Mouse (Mus musculus) layer of hippocampus, postnatal 14 days (tissue): Measurements from ENCODE around the gene Txnrd2. TPM values are rescaled to one million over a fixed set of nuclear protein-coding genes. Genes with fewer than 3 reads are reported as not detected.
A peak's percentile ranks its signal among the peaks of the same experiment; 100 is the strongest.

ENCODE experiments used
- DNase-seq, 2 experiments: peaks; one replicate each; pipeline ENCODE4 v3.0.0; 2021 to 2022; ENCODE audit warnings: low spot score in 2 of 2, mixed read lengths in 1 of 2
- long read RNA-seq, 2 experiments: library from polyadenylated mRNA; stranded (forward); transcript quantifications; one replicate each; pipeline ENCODE4 v2.0.0; 2021
- total RNA-seq, 2 experiments: library from RNA; stranded (reverse); gene quantifications; 2 replicates each; pipeline ENCODE4 v1.2.3; 2021

Gene Txnrd2
- 10 to 100 TPM; 19.5 to 22.1 TPM for total RNA-seq
- long read RNA-seq, experiment 1, partial matches to known transcripts, result 4 of 27 reads
- long read RNA-seq, experiment 1, other reads (novel, unspliced or antisense), result 20 of 27 reads
- long read RNA-seq, experiment 2, transcript Txnrd2-206 (4 exons, 532 nt), result major isoform, 9 of 28 reads
- long read RNA-seq, experiment 2, partial matches to known transcripts, result 6 of 28 reads
- long read RNA-seq, experiment 2, other reads (novel, unspliced or antisense), result 13 of 28 reads

GRCm38 (mm10) chr16:18426215-18426791 lies at the start of gene Txnrd2:
Gene Txnrd2, plus strand, starts transcription at chr16:18426384.
- peak; percentile 66 to 73 for DNase-seq

DNA sequence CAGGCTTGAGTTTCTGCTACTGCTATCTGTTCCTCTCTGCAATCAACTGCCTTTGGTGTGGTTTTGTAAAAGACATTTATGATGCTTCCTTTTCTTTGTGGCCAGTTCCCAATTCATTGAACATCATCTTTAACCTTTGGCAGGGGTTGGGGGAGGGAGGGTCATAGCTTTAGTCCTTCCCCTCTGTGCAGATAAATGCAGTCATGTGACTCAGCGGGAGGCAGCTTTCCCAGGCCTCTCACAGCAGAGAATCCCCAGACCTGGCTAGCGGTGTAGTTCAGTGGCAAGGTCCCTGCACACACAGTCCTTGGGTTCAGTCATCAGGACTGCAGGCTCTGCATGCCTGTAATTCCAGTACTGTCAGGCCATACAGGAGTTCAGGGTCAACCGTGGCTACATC lies 49.0 kb upstream of the Txnrd2 start:
- no peak for DNase-seq

- DNase-seq, result no peak
Observed at GRCm38 (mm10) chr16:18378489-18378888, 47.7 kb upstream of the Txnrd2 start.

- DNase-seq, result no peak
Observed at GRCm38 (mm10) chr16:18379338-18380001, 46.7 kb upstream of the Txnrd2 start.

GRCm38 (mm10) chr16:18380495-18381063 lies 45.6 kb upstream of the Txnrd2 start:
- no peak for DNase-seq

DNA sequence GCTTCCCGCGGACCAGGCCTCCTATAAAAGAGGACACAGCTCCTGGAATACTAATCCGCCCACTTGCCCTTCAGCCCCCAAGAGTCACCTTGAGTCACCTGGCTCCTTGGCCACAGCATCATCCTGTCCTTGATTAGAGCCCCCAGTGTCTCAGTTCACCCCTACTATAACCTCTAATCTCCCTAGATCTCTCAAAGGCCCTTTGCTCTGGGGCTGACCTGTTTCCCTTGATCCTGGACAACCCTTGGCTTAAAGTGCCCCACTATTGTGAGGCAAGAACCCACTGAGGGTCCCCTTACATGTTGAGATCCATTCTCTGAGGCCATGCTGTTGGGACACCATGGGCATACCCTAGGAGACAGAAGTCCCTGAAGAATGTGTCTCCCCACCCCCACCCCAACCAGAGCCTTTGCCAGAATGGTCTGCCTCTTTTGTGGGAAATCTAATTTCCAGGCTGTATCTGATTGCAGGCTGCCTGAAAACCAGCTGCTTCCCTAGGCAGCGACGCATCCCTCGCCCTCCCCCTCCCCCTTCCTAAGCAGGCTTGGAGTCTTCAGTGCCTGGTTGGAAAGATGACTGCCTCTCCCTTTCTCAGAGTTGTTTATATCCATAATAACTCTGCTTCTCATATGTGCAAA lies 44.4 kb upstream of the Txnrd2 start:
- no peak for DNase-seq

GRCm38 (mm10) chr16:18383045-18383726 lies 43.0 kb upstream of the Txnrd2 start:
- no peak for DNase-seq

DNA sequence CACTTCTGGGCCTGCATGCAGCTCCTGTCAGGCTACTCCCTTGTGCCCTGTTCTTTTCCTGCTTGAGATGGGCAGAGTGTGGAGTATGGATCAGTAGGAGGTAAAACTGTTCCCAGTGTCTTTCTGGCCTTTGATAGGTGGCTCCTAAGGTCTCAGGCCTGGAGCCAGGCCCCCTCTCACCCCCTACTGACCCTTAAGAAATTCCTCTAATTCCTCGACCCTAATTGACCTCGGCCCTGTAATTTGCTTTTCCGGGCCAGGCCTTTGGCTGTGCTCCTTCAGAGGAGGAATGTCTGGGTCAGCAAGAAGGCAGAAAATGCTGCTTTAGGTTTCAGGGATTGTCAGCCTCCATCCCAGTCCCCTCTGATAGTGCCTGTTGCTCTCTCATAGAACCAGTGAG lies 42.4 kb upstream of the Txnrd2 start:
- no peak for DNase-seq

DNA sequence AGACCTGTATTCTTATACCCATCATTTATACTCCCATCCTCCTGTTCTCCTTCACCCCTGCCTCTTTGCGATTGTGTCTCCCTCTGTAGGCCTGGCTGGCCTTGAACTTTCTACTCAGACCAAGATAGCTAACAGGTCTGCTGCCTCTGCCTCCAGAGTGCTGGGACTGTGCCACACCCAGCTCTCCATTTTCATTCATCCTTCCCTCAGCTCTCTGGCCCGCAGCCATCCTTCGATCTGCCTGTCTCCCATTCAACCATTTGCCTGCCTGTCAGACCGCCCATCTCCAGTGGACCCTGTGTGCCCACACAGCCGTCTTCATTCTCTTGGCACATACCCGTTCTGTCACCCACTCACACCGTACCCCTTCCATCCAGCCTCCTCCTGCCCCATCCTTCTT lies 42.0 kb upstream of the Txnrd2 start:
- DNase-seq, result no peak

- DNase-seq, result no peak
Observed at GRCm38 (mm10) chr16:18384659-18385058, 41.5 kb upstream of the Txnrd2 start.

DNA sequence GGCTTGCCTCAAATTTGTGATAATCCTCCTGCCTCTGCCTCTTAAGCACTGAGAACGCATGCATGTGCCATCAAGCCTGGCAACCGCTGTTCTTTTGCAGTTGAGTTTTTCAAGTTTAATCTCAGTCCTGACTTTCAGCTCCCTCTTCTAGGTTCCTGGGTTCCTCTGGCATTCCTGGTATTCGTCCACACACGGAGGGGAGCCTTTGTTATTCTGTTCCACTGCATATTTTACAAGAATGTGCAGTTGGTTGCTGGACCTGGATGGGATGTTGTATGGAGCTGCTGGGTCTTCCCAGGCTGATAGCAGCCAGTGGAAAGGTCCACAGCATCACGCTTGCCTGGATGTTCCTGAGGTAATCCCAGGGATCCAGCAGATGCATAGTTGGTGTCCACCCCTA lies 40.8 kb upstream of the Txnrd2 start:
- DNase-seq, result no peak

- no peak for DNase-seq
Observed at GRCm38 (mm10) chr16:18386451-18386850, 39.7 kb upstream of the Txnrd2 start.

DNA sequence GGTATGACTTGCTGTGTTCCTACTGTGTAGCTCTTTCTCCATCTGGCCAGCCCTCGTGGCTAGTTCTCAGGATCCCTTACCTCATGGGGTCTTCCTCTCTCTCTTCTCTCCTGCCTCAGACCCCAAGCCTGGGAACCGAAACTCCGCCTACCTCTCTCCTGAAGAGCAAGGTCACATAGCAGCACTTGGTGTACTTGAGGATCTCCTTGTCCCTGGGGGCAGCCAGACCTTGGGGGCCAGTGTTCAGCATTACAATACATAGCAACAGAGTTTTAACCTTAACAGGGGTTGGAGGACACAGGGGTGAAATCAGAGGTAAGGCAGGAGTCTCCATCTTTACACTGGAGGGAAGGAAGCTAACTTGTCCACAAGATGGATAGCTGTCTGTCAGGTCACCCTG lies 39.2 kb upstream of the Txnrd2 start:
- no peak for DNase-seq

DNA sequence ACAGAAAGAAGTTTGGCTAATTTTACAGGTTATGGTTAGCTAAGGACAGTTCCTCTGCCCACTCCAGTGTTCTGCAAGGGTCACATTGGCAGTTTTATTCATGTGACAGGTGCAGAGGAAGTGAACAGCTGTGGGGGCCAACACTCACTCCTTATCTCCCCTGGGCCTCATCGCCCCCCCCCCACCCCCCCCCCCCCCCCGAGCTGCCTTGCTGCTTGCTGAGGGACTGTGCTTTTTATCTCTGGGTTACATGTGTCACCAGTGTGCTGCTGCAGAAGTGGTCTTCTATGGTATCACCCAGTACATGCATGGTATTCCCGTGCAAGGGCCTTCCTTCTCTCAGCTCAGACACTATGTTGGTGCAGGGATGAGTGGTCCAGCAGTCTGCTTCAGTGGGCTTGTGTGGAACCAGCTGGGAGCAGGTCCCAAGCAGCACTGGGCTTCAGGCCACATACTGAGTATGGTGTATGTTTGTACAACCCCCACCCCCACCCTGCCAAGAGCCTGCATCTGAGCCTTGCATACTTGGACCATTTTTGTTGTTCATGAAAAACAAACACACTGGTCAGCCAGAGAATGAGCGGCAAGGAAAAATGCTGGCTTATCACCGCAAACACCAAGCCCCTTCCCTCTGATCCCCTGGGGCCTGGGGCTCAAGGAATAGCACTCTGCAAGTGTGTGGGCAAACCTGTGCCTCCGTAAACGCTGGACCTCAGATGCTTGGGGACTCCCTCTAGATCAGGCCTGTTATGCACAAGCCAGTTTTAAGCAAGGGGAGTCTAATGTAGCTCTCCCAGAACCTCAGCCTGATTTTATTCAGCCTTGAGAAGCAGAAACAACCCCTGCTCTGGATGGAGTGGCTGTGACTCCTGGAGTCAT lies 38.2 kb upstream of the Txnrd2 start:
- no peak for DNase-seq

GRCm38 (mm10) chr16:18388583-18389435 lies 37.4 kb upstream of the Txnrd2 start:
- DNase-seq, result peak in 1 of 2 experiments; percentile 4

DNA sequence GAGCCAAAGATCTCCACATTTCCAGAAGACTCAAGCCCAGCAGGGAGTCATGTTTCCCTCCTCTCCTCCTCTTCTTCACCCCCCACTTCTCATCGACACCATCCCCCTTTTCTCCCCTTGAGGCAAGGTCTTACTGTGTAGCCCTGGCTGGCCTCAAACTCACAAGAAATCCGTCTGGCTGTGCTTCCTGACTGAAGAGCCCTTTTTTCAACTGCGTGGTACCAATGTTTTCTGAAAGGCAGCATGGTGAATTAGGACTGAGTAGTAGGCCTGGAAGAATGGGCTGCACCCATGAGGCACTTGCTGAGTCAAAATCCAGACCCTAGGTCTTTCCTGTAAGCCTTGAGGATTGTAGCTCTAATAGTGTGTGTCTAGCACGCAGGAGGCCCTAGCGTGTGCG lies 35.8 kb upstream of the Txnrd2 start:
- no peak for DNase-seq

GRCm38 (mm10) chr16:18391127-18391526 lies 35.1 kb upstream of the Txnrd2 start:
- no peak for DNase-seq

DNA sequence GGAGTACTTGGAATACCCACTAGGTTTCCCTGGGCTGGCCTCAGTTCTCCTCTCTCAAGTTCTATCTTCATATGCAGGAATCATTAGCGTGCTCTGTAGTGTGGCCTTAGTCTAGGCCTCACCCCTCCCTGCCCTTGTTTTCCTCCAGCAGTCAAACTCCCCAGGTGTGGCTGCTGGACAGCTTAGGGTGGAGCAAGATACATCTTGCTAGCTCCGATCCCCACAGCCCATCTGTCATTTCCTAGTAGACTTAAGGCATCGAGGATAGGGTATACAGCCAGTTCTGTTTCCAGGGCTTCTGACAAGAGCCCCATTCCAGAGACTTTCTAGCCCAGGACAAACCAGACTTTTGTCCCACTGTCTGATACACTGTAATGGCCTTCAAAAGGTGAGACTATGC lies 34.5 kb upstream of the Txnrd2 start:
- DNase-seq, result no peak
